Mouse (Mus musculus): ENCODE measurements around the gene 6330409D20Rik. TPM values are rescaled to one million over a fixed set of nuclear protein-coding genes. Genes with fewer than 3 reads are reported as not detected.

Gene 6330409D20Rik
- total RNA-seq, 2 experiments from 2014 or later: 1.1 to 1.3 TPM

GRCm38 (mm10) chr2:32727435-32727834 is 13.4 kb downstream of the 6330409D20Rik start:
- DNase-seq (ENCODE audit: extremely low spot score in 1 of 2, low spot score in 1 of 2): peak; percentile 52 to 54

GRCm38 (mm10) chr2:32724832-32725790 is 15.7 kb downstream of the 6330409D20Rik start:
- DNase-seq (ENCODE audit: extremely low spot score in 1 of 2, low spot score in 1 of 2): no peak

- DNase-seq (ENCODE audit: extremely low spot score in 1 of 2, low spot score in 1 of 2): no peak
These were observed 16.7 kb downstream of the 6330409D20Rik start for GRCm38 (mm10) chr2:32724149-32724548.

GRCm38 (mm10) chr2:32722581-32722980 is 18.2 kb downstream of the 6330409D20Rik start:
- DNase-seq (ENCODE audit: extremely low spot score in 1 of 2, low spot score in 1 of 2): no peak

- DNase-seq (ENCODE audit: extremely low spot score in 1 of 2, low spot score in 1 of 2): no peak
These were observed 18.8 kb downstream of the 6330409D20Rik start for GRCm38 (mm10) chr2:32722046-32722445.

GRCm38 (mm10) chr2:32720681-32721229 is 20.1 kb downstream of the 6330409D20Rik start, which contains the start of gene Sh2d3c:
Gene Sh2d3c, plus strand, starts transcription at chr2:32721055.
- DNase-seq (ENCODE audit: extremely low spot score in 1 of 2, low spot score in 1 of 2): no peak

GRCm38 (mm10) chr2:32720053-32720452 is 20.8 kb downstream of the 6330409D20Rik start:
- no peak for DNase-seq (ENCODE audit: extremely low spot score in 1 of 2, low spot score in 1 of 2)

GRCm38 (mm10) chr2:32718761-32719160 is 22.1 kb downstream of the 6330409D20Rik start:
- peak in 1 of 2 experiments; percentile 24 for DNase-seq (ENCODE audit: extremely low spot score in 1 of 2, low spot score in 1 of 2)

- DNase-seq (ENCODE audit: extremely low spot score in 1 of 2, low spot score in 1 of 2): no peak
These were observed 25.8 kb downstream of the 6330409D20Rik start for GRCm38 (mm10) chr2:32714987-32715425.

- no peak for DNase-seq (ENCODE audit: extremely low spot score in 1 of 2, low spot score in 1 of 2)
These were observed 26.5 kb downstream of the 6330409D20Rik start for GRCm38 (mm10) chr2:32714117-32714986.

GRCm38 (mm10) chr2:32712934-32713817 is 27.6 kb downstream of the 6330409D20Rik start, which contains the start of gene Cdk9:
Gene Cdk9, minus strand, starts transcription at chr2:32713076.
- peak; percentile 85 to 98 for DNase-seq (ENCODE audit: extremely low spot score in 1 of 2, low spot score in 1 of 2)

- DNase-seq (ENCODE audit: extremely low spot score in 1 of 2, low spot score in 1 of 2): peak in 1 of 2 experiments; percentile 82
These were observed 28.3 kb downstream of the 6330409D20Rik start for GRCm38 (mm10) chr2:32712586-32712933.

- peak; percentile 35 to 36 for DNase-seq (ENCODE audit: extremely low spot score in 1 of 2, low spot score in 1 of 2)
These were observed 28.7 kb downstream of the 6330409D20Rik start for GRCm38 (mm10) chr2:32712108-32712551.

GRCm38 (mm10) chr2:32711301-32712056 is 29.3 kb downstream of the 6330409D20Rik start:
- no peak for DNase-seq (ENCODE audit: extremely low spot score in 1 of 2, low spot score in 1 of 2)

- DNase-seq (ENCODE audit: extremely low spot score in 1 of 2, low spot score in 1 of 2): no peak
These were observed 30.4 kb downstream of the 6330409D20Rik start for GRCm38 (mm10) chr2:32710425-32710824.

GRCm38 (mm10) chr2:32709521-32710137 is 31.2 kb downstream of the 6330409D20Rik start:
- DNase-seq (ENCODE audit: extremely low spot score in 1 of 2, low spot score in 1 of 2): no peak

GRCm38 (mm10) chr2:32708643-32709042 is 32.2 kb downstream of the 6330409D20Rik start:
- peak; percentile 36 to 69 for DNase-seq (ENCODE audit: extremely low spot score in 1 of 2, low spot score in 1 of 2)

- no peak for DNase-seq (ENCODE audit: extremely low spot score in 1 of 2, low spot score in 1 of 2)
These were observed 33.8 kb downstream of the 6330409D20Rik start for GRCm38 (mm10) chr2:32706971-32707370.
